Mouse (Mus musculus): Measurements from ENCODE around the gene Haao. TPM values are rescaled to one million over a fixed set of nuclear protein-coding genes. Genes with fewer than 3 reads are reported as not detected.

Haao gene
- polyA plus RNA-seq, 1 experiment from 2014 or later = 0.91 TPM

Other genes starting within 250 kb of the Haao start
- not detected in 2 replicates for gene Kcng3, start 216.1 kb downstream of the Haao start, polyA plus RNA-seq (2014; fragmentation: Nextera tagmentation; extraction: Ambion mirVana)
- gene Mta3, start 141.8 kb downstream of the Haao start, polyA plus RNA-seq (2014; fragmentation: Nextera tagmentation; extraction: Ambion mirVana) = 42.4 and 44.6 TPM in 2 replicates